Mouse (Mus musculus) left cerebral cortex, postnatal 36 days (tissue): ENCODE measurements around the gene C3ar1. TPM values are rescaled to one million over a fixed set of nuclear protein-coding genes. Genes with fewer than 3 reads are reported as not detected.

Source experiments
- DNase-seq, 2 experiments: peaks; one replicate each; pipeline ENCODE4 v3.0.0; 2021 to 2022; ENCODE audit warnings: low spot score in 2 of 2, mixed read lengths in 1 of 2
- intact Hi-C: fragments of 180-260 bp; cut with DNase I; formaldehyde crosslinking; loops from one replicate; pipeline ENCODE4 v1.15.1; 2025
- total RNA-seq, 2 experiments: library from RNA; stranded (reverse); gene quantifications; 2 replicates each; pipeline ENCODE4 v1.2.3; 2021

The C3ar1 gene
- total RNA-seq, 2 experiments from 2014 or later: 0.64 to 0.88 TPM

- intact Hi-C loops: loop anchor here (5.0 kb wide), 1 partner anchor 33 kb away; no protein-coding TSS in a partner anchor
- no peak for DNase-seq
Measured at GRCm38 (mm10) chr6:122834365-122834764, 21.6 kb downstream of the C3ar1 start.

- intact Hi-C loops: loop anchor here (5.0 kb wide), 1 partner anchor 34 kb away; no protein-coding TSS in a partner anchor
- DNase-seq: no peak
Measured at GRCm38 (mm10) chr6:122832880-122833279, 23.1 kb downstream of the C3ar1 start.

- DNase-seq: no peak
- intact Hi-C loops: no loop called here
Measured at GRCm38 (mm10) chr6:122828086-122828485, 27.9 kb downstream of the C3ar1 start.

- intact Hi-C loops: no loop called here
- DNase-seq: peak; percentile 89 to 90
Measured at GRCm38 (mm10) chr6:122825923-122826742, 29.8 kb downstream of the C3ar1 start.

GRCm38 (mm10) chr6:122825166-122825565, 30.8 kb downstream of the C3ar1 start:
- no peak for DNase-seq
- intact Hi-C loops: no loop called here

- intact Hi-C loops: no loop called here
Measured at GRCm38 (mm10) chr6:122824086-122824485, 31.9 kb downstream of the C3ar1 start.

GRCm38 (mm10) chr6:122821822-122822221, 34.1 kb downstream of the C3ar1 start:
- no peak for DNase-seq
- intact Hi-C loops: no loop called here

More at GRCm38 (mm10) chr6:122824086-122824485, 31.9 kb downstream of the C3ar1 start:
- DNase-seq: no peak

- intact Hi-C loops: no loop called here
- no peak for DNase-seq
Measured at GRCm38 (mm10) chr6:122820799-122821650, 34.9 kb downstream of the C3ar1 start.

GRCm38 (mm10) chr6:122820071-122820798, 35.7 kb downstream of the C3ar1 start:
- intact Hi-C loops: no loop called here
- peak in 1 of 2 experiments; percentile 27 for DNase-seq

- peak; percentile 65 to 76 for DNase-seq
- intact Hi-C loops: loop anchor here (1.0 kb wide), 1 partner anchor 8 kb away; no protein-coding TSS in a partner anchor
Measured at GRCm38 (mm10) chr6:122819306-122820070, 36.5 kb downstream of the C3ar1 start, which contains the start of gene Foxj2. Gene Foxj2, plus strand, starts transcription at chr6:122819914.

- no peak for DNase-seq
- intact Hi-C loops: loop anchor here (5.0 kb wide), 2 partner anchors 51 to 59 kb away; partner anchors contain the start of gene Necap1
Measured at GRCm38 (mm10) chr6:122813640-122814039, 42.3 kb downstream of the C3ar1 start.

- intact Hi-C loops: loop anchor here (5.0 kb wide), 2 partner anchors 50 to 60 kb away; partner anchors contain the start of gene Necap1
- no peak for DNase-seq
Measured at GRCm38 (mm10) chr6:122812716-122813115, 43.2 kb downstream of the C3ar1 start.

GRCm38 (mm10) chr6:122811771-122812600, 44.0 kb downstream of the C3ar1 start:
- intact Hi-C loops: loop anchor here (1.0 to 5.0 kb wide), 3 partner anchors 7 to 60 kb away; partner anchors contain the start of genes Foxj2 and Necap1
- DNase-seq: peak in 1 of 2 experiments; percentile 28

GRCm38 (mm10) chr6:122811280-122811652, 44.7 kb downstream of the C3ar1 start:
- intact Hi-C loops: loop anchor here (1.0 to 5.0 kb wide), 3 partner anchors 8 to 61 kb away; partner anchors contain the start of genes Foxj2 and Necap1
- DNase-seq: peak; percentile 91 to 94

GRCm38 (mm10) chr6:122810615-122811279, 45.2 kb downstream of the C3ar1 start:
- intact Hi-C loops: loop anchor here (1.0 to 5.0 kb wide), 3 partner anchors 9 to 62 kb away; partner anchors contain the start of genes Foxj2 and Necap1
- peak; percentile 95 to 97 for DNase-seq

- intact Hi-C loops: loop anchor here (5.0 kb wide), 2 partner anchors 48 to 62 kb away; partner anchors contain the start of gene Necap1
- no peak for DNase-seq
Measured at GRCm38 (mm10) chr6:122810022-122810614, 45.8 kb downstream of the C3ar1 start.
